Mouse (Mus musculus) spleen, adult 12 weeks (tissue): Measurements from ENCODE around the gene Man2b2.

Source experiments
- DNase-seq: peaks from one replicate; pipeline ENCODE4 v3.0.0; 2022; ENCODE audit warnings: low spot score

The Man2b2 gene

DNA sequence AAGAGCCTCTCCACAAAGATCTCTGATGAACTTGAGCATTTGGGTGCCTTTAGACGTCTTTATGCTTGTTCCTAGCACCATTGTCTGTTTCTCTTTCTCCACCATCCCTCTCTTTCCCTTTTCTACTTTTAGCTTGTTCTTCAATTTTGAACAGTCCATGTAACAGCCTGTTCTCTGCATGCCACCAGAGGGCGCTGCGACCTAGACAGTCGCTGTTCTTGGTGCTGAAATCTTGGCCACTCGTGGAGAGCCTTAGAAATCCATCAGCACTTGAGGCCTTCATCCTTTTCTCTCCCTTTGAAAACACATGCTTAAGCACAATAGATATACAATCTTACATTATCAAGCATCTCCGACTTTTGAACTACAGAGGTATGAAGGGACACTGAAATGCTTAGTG is 5.5 kb upstream of the Man2b2 start:
- peak; percentile 42 for DNase-seq

DNA sequence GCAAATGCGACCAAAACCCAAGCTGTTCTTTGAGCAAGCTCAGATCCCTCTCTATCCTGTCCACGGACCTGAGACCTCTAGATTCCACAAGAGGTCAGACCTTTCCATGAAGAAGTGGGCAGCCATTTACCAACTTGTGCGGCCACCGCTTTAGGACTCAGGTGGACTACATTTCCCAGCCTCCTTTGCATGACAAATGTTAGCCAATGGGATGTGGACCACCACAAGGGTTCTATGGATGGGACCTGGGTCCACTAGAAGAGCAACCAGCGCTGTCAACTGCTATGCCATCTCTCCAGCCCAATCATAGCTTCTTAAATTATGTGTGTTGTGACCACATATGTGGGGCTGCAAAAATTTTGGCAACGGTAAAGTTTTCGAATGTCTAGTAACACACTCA is 819 bp upstream of the Man2b2 start:
- no peak for DNase-seq

DNA sequence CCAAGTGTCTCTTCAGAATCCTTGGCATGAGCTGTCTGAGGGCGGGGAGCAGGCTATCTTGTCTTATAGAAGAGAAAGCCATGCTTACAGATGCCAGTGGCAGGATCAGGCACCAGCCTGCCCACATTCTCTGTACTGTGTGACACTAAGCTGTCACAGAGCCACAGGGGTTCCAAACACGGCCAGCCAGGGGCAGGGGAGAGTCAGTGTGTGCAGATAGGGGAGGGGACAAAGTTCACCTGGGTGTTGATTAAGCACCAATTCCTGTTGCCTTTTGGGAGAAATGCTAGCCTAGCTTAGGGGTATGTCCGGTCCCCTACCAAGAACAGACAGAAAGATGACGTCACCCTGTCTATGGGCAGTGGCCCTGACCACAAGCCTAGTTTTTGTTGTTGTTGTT is 1.4 kb downstream of the Man2b2 start:
- no peak for DNase-seq

DNA sequence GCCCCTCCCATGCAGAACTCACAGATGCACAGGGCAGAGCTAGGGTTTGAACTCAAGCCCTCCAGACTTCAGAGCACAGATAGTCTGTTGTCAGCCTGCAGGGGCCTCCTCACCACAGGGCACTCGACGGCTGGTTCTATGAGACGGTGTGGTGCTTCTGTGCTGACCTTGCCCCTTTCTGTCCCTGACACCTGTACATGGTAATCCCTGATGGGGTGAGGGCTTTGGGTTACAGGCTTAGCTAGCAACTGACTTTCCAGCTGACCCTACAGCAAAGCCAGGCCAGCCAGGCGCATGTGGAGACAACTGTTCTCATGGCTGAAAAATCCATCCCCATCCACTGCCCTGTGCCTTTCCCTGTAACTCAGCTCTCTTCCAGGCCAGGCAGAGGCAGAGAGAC is 7.5 kb downstream of the Man2b2 start:
- no peak for DNase-seq

DNA sequence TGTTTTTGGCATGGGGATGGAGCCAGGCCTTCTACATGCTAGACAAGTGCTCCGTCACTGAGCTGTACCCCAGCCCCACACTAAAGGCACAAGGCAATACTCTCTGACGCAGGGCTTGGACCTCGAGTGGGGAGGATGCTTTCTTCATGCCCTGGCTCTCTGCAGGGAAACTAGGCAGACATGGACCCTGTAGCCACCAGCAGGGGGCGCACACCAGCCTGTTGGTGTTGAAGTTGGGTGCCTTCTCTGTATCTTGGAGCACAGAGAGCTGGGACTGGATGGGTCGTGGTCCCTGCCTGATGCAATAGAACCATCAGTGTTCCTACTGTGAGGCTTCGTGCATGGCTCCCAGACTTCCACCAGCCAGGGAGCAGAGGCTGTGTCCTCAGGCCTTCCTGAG is 10.3 kb downstream of the Man2b2 start:
- peak; percentile 17 for DNase-seq

DNA sequence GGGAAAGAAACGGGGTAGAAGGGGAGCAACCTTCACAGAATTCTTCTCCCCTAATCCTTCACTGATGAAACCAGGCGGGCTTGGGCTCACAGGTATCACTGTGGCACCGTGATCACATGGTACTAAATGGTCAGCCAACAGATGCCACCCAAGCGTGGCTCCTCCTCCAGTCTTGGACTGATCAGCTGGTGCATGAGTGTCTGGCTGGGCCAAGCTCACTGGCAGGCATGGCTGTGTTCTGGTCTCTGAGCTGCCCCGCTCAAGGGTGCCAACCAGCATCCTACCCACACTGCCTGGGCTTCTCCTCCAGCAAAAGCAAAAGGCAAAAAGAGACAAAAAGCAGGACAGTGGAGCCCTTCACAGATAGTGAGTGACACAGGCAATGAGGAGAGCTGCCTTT is 10.7 kb downstream of the Man2b2 start:
- DNase-seq: no peak

DNA sequence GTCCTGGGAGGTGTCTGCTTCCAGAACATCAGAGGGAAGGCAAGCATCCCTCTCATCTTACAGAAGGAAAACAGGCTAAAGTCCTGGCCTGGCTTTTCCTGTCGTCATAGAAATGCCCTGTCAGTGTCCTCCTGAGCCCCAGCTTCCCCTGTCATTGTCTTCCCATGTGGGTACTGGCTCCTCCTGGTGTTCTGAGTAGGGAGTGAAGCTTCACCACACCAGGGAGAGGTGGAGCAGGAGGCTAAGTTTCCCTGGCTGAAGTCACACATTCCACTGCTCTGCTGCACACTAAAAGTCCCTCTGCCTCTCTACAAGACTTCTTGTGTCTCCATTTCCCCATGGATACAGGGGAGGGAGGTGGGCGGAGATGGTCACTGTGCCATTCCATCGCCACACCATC is 12.7 kb downstream of the Man2b2 start:
- no peak for DNase-seq

DNA sequence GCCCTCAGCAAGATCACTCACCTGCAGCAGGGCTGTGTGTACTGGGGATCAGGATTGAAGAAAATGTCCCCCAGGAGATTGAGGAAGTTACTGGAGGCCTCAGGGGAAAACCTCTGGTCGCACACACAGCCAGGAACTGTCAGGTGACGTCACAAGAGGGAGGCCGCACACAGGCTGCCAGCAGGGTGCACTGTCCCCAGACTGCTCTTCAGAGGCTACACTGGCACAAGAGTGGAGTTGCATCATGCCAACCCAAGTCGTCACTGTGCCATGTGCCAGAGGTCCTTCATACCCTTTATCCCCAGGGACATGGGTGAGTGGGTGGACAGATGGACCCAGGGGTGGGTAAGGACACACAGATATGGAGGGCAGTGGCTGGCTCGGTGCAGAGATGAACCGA is 15.9 kb downstream of the Man2b2 start:
- no peak for DNase-seq

DNA sequence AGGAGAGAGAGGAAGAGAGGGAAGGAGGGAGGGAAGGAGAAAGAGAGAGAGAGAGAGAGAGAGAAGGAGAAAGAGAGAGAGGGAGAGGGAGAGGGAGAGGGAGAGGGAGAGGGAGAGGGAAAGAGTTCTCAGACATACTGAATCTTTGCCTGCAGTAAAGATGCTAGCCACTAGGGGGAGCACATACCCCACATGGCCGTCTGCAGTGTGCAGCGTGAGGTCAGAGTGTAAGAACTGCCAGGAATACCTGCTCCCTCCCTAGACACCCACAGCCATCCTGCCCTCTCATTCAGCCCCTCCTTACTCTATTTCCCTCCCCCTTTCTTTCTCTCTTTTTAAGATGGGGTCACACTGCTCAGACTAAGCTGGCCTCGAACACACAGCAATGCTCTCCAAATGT is 19.0 kb downstream of the Man2b2 start:
- DNase-seq: peak; percentile 26

DNA sequence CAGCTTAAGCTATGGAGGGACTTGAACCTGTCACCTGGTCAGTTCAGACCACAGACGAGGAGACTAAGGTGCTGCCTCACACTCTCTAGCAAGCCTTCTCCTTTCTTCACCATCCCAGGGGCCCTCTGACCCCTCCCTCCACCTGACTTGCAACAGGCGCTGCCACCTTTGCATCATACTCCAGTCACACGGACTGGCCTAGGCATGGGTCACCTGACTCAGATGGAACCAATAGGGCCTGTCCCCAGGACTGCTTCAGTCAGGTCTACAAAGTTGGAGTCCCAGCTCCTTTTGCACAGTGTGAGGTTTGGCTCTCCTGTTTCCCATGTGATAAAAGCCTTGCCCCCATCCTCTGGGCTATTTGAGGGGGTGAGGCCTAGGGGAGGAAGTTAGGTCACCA is 19.8 kb downstream of the Man2b2 start:
- DNase-seq: no peak

DNA sequence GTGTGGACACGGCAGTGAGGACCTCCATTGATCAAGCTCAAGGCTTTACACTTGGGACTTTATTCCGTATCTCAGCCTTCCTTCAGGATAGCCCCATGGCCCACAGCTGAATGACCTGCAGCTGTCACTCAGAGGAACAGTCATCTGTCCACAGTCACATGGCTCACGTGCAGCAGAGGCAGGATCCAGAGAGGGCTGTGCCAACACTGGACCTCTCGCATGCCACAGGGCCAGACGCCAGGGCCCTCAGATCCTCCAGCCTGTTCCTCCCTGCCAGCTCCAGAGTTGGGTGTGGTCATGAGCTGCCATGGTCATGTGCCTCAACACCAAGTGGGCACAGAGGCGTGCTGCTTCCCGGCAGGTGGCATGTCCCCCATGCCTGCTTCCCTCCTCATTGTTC is 21.3 kb downstream of the Man2b2 start:
- DNase-seq: no peak

DNA sequence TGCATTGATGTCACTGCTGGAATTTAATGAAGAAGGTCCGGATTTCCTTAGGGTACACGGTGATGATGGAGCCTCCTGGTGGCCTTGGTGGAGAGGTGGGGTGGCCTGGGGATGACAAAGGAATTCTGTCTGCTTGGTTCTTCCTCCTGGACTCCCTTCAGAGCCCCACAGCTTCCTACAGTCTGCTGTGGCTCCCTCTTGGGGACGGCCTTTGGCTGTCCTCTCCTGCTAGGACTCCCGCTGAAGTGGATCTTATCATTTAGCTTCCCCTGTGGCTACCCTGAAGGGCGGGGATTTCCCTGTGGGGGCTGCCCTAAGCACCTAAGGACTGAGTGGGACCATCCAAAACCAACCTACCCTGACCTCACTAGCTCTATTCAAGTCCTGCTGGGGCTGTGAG is 23.3 kb downstream of the Man2b2 start:
- DNase-seq: no peak

DNA sequence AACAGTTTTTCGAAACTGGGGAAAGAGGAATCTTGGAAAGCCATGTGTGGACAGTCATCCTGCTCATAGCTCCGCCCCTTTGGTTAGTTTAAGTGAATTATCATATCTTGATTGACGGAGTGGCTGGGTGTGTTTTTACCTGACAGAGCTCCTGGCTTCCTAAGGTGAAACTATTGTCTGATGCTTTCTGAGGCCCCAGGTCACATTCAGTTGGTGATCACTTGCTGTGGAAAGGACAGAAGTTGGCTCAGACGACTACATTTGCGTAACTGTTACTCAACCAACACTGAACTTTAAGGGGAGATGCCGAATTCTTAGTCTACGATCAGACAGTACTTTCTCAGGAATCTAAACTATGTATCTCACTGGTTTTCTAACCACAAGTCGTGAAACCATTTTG is 33.2 kb downstream of the Man2b2 start:
- no peak for DNase-seq

DNA sequence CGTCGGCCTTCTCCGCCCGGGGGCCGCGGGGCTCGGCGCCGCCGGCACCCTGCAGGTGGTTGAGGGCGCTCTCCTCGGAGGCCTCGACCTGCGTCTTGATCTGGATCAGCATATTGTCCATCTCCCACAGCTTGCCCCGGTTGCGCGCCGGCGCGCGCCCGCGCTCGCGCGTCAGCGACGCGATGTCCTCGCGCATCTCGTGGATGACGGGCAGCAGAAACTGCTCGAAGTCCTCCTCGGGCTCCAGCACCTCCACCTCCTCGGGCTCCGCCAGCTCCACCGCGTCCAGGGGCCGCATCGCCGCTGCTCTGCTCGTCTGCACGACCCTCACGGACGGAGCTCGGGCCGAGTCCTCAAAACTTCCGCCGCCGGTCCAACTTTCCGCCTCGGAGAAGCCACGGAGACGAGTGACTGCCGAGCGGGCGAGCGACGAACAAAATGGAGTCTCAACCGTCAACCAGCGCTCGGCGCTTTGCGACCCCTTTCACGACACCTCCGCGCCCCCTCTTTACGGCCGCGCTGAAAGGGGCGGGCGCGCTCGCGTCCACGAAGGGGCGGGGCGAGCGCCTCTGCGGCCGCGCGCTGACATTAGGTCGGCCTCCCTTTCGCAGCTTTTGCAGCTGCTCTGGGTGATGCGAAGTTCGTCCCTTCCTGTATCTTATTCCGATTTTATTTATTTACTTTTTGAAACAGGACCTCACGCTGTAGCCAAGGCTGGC is 34.0 kb downstream of the Man2b2 start, which contains the start of gene Mrfap1:
Gene Mrfap1, minus strand, starts transcription at position 477 of the 719 bp plus-strand sequence.
- DNase-seq: peak; percentile 94

DNA sequence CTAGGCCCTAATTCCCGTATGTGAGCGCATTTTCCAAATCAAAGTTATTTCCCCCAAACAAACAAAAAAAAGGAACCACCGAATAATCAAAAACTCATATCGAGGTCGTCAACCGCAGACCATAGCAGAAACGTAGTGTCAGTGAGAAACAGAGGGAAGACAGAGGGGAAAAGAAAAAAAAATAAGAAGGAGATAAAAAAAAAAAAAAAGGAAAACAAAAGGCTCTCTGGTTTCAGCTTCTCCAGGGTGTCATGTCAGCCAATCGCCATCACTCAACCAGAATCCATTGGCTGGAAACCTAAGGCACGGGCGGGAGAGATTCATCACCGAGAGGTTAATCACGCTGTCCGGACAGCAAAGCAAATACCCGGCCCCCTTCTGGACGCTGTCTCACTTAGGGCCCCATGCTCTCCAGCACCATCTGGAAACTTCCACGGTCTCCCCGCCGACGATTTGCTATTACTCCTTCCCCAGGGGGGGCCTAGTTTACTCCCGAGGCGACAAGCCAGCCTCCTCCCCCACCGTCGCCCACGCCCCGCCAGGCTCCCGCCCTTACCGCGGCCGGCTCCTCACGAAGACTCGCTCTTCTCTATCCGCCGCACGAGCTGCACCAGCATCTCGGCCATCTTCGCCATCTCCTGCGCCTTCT is 34.7 kb downstream of the Man2b2 start:
- peak; percentile 67 for DNase-seq

DNA sequence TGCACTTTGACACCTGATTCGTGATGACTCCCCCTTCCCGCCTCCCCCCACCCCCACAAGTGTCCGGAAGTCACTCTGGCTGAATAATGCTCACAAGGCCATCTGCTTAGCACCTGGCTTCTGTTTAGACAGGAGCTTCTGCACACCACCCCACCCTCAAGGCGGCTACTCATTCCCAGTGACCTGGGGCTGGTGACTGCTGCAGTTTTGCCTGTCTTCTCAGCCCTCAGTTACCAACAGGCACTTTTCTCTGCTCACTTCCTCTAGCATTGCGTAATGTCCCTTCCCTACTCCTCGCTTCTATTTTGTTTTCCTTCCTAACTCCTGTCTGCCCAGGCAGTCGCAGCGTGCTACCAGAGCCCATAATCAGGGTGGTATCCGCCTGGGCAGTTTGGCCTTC is 38.6 kb downstream of the Man2b2 start:
- no peak for DNase-seq

DNA sequence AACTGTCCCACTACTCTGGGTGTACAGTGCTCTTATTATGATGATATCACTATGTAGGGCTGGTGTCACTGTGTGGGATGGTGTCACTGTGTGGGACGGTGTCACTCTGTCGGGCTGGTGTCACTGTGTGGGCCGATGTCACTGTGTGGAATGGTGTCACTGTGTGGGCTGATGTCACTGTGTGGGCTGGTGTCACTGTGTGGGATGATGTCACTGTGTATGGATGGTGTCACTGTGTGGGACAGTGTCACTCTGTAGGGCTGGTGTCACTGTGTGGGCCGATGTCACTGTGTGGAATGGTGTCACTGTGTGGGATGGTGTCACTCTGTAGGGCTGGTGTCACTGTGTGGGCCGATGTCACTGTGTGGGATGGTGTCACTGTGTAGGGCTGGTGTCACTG is 44.4 kb downstream of the Man2b2 start:
- no peak for DNase-seq

DNA sequence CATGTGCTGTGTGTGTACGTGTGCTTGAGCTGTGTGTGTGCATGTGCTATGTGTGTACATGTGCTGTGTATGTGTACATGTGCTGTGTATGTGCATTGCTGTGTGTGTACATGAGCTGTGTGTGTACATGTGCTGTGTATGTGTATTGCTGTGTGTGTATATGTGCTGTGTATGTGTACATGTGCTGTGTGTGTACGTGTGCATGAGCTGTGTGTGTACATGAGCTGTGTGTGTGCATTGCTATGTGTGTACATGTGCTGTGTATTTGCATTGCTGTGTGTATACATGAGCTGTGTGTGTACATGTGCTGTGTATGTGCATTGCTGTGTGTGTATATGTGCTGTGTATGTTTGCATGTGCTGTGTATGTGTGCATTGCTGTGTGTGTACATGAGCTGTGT is 50.9 kb downstream of the Man2b2 start:
- DNase-seq: no peak

DNA sequence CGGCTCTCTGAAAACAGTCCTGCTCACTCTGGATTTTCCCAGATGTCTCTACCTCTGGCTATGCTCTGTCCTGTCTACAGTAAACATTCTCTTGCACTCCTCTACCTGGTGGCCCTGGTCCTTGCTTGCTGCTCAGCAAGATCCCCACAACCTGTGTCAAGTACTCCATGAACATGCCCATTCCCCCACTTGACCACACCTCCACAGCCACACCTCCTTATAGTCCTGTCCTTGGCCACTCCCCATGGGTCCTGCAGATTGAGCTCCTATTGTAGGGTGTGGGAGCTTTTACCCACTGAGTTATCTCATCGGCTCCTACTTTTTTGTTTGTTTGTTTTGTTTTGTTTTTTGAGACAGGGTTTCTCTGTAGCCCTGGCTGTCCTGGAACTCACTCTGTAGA is 51.6 kb downstream of the Man2b2 start:
- DNase-seq: no peak

DNA sequence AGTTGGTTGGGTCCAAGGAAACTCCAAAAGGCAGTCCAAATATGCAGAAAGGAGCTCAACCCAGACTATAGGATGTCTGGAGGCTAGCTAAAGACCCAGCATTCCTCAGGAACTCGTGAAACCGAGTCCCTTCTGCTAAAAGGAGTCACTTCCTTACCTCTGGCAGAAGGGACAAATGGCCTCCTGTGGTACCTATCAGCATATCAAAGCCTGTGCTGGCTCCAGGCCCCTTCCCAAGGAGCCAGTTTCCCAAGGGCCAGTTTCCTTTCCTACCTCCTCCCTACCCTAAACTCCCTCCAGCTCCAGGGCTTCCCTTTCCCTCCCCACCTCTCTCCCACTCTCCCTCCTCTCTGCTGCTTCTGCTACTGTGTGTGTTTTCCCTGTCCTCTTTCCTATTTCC is 53.3 kb downstream of the Man2b2 start:
- no peak for DNase-seq

DNA sequence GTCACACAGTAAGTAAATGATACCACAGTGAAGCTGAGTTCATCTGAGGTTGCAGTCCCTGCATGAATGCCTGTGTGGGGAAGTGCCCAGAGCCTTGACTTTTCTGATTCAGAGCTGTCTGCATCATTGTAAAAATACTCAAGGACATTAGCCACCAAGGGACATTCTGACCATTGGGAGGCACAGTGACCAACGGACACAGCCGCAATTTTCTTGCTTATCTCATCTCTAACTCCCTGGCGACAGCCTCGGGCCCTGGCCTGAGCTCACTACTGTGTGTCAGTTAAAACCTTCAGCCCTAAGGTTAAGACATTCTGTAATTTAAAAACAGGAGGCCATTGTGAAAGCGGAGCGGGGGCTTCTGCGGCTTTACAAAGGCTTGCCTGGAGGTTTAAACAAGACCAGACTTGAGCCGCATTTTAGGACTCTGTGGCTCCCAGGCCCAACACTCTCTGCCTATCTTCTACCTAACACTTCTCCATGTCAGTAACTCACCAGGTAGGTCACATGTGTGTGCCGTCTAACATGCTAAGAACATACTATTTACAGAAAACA is 54.4 kb downstream of the Man2b2 start:
- no peak for DNase-seq

DNA sequence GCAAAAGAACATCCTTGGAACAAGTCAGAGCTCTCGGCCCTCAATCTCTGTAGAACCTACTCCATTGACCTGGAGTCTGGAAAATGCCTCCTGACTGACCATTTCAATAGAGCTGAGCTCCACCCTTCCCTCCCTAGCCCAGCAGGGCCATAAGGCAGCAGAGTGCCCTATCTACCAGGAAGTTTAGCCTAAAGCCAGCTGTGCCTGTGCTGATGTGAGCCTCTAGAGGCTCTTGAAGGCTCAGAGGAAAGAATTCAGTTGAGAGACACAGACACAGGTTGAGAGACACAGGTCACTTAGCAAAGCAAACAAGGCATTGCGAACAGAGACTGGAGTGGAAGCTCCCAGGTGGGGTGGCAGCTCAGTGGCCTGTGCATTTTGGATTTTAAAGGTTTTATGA is 55.1 kb downstream of the Man2b2 start:
- no peak for DNase-seq

DNA sequence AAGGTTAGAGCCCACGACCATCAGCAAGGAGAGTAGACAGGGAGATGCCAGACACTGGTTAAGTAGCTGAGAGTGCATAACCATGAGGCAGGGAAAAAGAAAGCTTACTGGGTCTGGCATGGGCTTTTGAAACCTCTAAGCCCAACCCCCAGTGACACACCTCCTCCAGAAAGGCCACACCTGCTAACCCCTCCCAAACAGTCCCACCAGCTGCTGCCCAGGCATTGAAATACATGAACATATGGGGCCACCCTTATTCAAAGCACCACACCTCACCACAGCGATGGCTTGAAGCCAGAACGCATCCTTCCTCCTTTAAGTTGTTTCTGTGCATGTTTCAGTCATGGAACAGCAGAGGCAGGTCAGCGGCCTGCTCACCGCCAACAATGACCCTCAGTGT is 57.9 kb downstream of the Man2b2 start:
- no peak for DNase-seq

DNA sequence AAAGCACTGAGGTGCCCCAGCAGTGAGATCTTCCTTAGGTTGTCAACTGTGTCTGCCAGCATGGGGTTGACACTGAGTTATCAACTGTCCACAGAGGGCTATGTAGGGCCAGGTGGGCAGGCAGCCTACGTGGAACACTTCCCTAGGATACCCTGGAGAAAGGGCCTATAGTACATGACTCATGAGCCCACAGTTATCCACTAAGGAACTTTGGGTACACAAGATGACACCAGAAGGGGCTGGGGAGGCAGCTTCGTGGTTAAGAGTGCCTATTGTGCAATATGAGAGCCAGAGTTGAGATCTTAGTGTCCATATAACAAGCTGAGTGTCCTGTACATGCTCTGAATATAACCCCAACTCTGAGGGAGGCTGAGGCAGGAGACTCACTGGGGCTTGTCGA is 60.9 kb downstream of the Man2b2 start:
- DNase-seq: no peak
